Mouse (Mus musculus): ENCODE data around the gene Otulinl.
A peak's percentile ranks its signal among the peaks of the same experiment; 100 is the strongest.

Gene Otulinl

GRCm38 (mm10) chr15:27680997-27681396 lies 382 bp downstream of the Otulinl start:
- DNase-seq (ENCODE audit: extremely low spot score): no peak

- DNase-seq (ENCODE audit: extremely low spot score): no peak
These were observed 2.9 kb downstream of the Otulinl start for GRCm38 (mm10) chr15:27678511-27678910.

GRCm38 (mm10) chr15:27677801-27678200 lies 3.6 kb downstream of the Otulinl start:
- no peak for DNase-seq (ENCODE audit: extremely low spot score)

GRCm38 (mm10) chr15:27676211-27676610 lies 5.2 kb downstream of the Otulinl start:
- DNase-seq (ENCODE audit: extremely low spot score): no peak

GRCm38 (mm10) chr15:27675122-27675521 lies 6.3 kb downstream of the Otulinl start:
- no peak for DNase-seq (ENCODE audit: extremely low spot score)

- DNase-seq (ENCODE audit: extremely low spot score): no peak
These were observed 7.3 kb downstream of the Otulinl start for GRCm38 (mm10) chr15:27674041-27674440.

- DNase-seq (ENCODE audit: extremely low spot score): no peak
These were observed 8.2 kb downstream of the Otulinl start for GRCm38 (mm10) chr15:27673151-27673550.

- DNase-seq (ENCODE audit: extremely low spot score): no peak
These were observed 9.1 kb downstream of the Otulinl start for GRCm38 (mm10) chr15:27672259-27672658.

- no peak for DNase-seq (ENCODE audit: extremely low spot score)
These were observed 9.7 kb downstream of the Otulinl start for GRCm38 (mm10) chr15:27671612-27672245.

- no peak for DNase-seq (ENCODE audit: extremely low spot score)
These were observed 10.7 kb downstream of the Otulinl start for GRCm38 (mm10) chr15:27670708-27671107.

GRCm38 (mm10) chr15:27669931-27670411 lies 11.4 kb downstream of the Otulinl start:
- DNase-seq (ENCODE audit: extremely low spot score): no peak

GRCm38 (mm10) chr15:27669276-27669675 lies 12.1 kb downstream of the Otulinl start:
- DNase-seq (ENCODE audit: extremely low spot score): no peak

GRCm38 (mm10) chr15:27668557-27668956 lies 12.8 kb downstream of the Otulinl start:
- no peak for DNase-seq (ENCODE audit: extremely low spot score)

- no peak for DNase-seq (ENCODE audit: extremely low spot score)
These were observed 13.3 kb downstream of the Otulinl start for GRCm38 (mm10) chr15:27668001-27668461.

GRCm38 (mm10) chr15:27666911-27667539 lies 14.4 kb downstream of the Otulinl start:
- DNase-seq (ENCODE audit: extremely low spot score): no peak

- DNase-seq (ENCODE audit: extremely low spot score): no peak
These were observed 15.9 kb downstream of the Otulinl start for GRCm38 (mm10) chr15:27665392-27665911.

- DNase-seq (ENCODE audit: extremely low spot score): no peak
These were observed 17.3 kb downstream of the Otulinl start for GRCm38 (mm10) chr15:27664126-27664525.

GRCm38 (mm10) chr15:27662699-27663098 lies 18.7 kb downstream of the Otulinl start:
- no peak for DNase-seq (ENCODE audit: extremely low spot score)

GRCm38 (mm10) chr15:27661696-27662095 lies 19.7 kb downstream of the Otulinl start:
- no peak for DNase-seq (ENCODE audit: extremely low spot score)

- peak; percentile 80 for DNase-seq (ENCODE audit: extremely low spot score)
These were observed 21.7 kb downstream of the Otulinl start for GRCm38 (mm10) chr15:27659592-27660244.

GRCm38 (mm10) chr15:27659143-27659542 lies 22.2 kb downstream of the Otulinl start:
- no peak for DNase-seq (ENCODE audit: extremely low spot score)

- no peak for DNase-seq (ENCODE audit: extremely low spot score)
These were observed 23.0 kb downstream of the Otulinl start for GRCm38 (mm10) chr15:27658356-27658755.

- no peak for DNase-seq (ENCODE audit: extremely low spot score)
These were observed 23.5 kb downstream of the Otulinl start for GRCm38 (mm10) chr15:27657866-27658265.

Data from embryo, embryonic 9.5 days (tissue).